Mouse (Mus musculus) right cerebral cortex, postnatal 25 days (tissue): Measurements from ENCODE around the gene Ret.

Source experiments
- DNase-seq: peaks from one replicate; pipeline ENCODE4 v3.0.0; 2022

The Ret gene

DNA sequence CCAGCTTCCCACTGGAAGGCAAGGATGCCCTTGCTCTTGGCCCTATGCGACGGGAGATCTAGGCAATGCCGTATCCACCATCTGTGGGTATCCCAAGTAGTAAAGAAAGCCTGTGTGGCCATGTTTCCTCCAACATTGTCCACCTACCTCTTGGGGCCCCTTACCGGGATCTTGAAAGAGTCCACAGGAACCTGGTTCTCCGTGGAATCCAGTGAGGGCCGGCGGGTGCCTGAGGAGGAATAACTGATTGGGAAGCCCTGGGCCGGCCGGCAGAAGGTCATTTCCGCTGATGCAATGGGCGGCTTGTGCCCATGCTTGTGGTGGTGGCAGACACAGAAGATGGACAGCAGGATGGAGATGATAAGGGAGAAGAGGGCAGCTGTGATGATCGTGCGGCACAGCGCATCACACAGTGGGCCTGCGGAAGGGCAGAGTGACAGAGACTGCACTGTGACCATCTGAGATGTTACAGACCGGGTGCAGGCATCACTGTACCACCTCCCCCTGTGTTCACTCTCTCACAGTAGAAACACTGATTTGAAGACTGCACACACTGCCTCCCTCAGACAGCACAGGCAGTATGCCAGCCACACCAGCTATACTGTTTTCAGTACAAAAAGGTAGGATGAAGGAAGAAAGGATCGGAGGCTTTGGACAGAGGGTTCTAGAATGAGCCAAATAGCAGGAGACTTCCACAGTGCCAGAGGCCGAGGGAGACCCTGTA lies 24.1 kb downstream of the Ret start:
- DNase-seq = peak; percentile 21

DNA sequence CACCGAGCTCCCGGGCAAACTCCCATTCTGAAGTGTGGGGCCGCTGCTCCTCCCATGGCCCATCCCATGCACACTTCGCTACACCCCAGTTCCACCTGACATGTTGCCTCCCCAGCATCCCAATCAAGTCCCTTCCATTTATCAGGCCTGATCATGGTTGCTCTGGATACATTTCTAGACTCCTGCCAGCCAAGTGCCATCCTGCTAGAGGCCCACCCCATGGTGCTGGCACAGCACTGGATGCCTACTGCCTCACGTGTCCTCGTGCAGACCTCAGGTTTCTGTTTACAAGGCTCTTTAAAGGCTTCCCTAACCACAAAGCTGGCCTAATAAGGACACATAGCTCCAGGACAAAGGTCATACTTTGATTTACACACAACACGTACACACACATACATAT lies 26.1 kb downstream of the Ret start:
- no peak for DNase-seq

DNA sequence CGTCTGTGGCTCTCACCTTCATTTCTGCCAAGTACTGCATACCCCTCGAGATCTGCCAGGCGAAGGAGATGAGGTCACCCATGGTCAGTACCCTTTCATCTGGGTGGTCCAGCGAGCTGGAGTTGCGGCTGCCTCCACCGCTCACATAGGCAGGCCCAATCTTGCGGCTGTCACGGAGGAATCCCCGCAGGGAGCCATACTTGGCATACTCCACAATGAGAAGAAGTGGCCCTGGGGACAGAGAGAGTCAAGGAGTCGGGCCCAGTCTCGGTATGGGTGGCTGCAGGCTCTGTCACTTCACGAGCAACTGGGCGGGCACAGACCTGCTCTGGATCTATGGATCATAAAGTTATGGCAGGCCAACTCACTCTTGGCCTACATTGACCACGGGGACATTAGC lies 29.4 kb downstream of the Ret start:
- no peak for DNase-seq

DNA sequence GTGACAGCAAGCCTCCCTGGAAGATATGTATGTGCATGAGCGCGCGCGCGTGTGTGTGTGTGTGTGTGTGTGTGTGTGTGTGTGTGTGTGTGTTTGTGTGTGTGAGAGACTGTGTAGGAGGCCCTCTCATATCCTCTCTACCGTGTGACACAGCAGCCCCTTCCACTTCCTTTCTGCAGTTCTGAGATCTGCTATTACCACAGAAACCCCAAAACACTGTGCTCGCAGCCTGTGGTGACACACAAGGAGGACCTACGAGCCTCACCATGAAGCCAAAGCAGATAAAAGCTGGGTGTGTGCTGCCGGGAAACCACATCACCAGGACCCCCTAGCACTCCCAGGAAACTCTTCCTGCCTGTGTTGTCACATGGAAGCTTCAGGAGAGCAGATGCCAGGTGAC lies 30.5 kb downstream of the Ret start:
- no peak for DNase-seq

DNA sequence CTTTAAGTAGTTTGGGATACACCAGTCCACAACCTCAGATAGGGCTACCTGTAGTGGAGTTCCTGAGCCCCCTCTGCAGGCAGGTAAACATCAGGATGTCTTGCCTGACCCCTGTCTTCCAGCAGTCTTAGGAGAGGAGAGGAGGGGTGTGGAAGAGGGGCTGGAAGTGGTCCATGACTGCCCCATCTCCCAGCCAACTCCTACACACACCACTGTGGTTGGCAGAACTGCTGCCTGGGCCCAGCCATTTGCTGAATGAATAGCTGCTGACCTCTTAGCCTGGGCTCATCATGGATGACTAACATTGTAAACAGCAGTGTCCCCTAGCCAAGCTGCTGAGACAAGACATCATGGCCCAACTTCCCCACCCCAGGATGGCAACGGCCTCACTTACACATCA lies 32.0 kb downstream of the Ret start:
- no peak for DNase-seq

- no peak for DNase-seq
Measured at GRCm38 (mm10) chr6:118164691-118165090, 32.8 kb downstream of the Ret start.

GRCm38 (mm10) chr6:118163086-118163485 lies 34.4 kb downstream of the Ret start:
- no peak for DNase-seq

- DNase-seq = no peak
Measured at GRCm38 (mm10) chr6:118162457-118163082, 34.9 kb downstream of the Ret start.

GRCm38 (mm10) chr6:118153091-118153490 lies 44.4 kb downstream of the Ret start:
- no peak for DNase-seq

DNA sequence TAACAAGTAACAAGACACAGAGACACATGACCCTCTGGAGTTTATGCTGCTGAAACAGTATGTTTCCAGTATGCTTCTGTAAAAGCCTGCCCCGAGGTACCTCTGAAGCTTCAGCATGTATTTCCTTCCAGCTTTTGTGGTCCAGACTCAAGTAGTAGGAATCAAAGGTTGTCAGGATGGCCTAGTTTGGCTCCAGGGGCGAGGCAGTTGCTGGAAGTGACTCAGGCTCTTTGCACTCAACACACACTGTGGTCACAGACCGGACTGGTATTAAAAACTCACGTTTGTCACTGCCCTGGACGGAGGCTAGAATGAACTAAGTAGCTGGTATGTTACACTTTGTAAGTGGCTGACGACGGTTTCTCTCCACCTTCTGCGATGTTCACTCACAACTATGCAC lies 46.5 kb downstream of the Ret start:
- DNase-seq = no peak

- DNase-seq = no peak
Measured at GRCm38 (mm10) chr6:118150538-118150937, 47.0 kb downstream of the Ret start.

GRCm38 (mm10) chr6:118150128-118150527 lies 47.4 kb downstream of the Ret start:
- no peak for DNase-seq

- DNase-seq = no peak
Measured at GRCm38 (mm10) chr6:118140961-118141360, 56.6 kb downstream of the Ret start.

DNA sequence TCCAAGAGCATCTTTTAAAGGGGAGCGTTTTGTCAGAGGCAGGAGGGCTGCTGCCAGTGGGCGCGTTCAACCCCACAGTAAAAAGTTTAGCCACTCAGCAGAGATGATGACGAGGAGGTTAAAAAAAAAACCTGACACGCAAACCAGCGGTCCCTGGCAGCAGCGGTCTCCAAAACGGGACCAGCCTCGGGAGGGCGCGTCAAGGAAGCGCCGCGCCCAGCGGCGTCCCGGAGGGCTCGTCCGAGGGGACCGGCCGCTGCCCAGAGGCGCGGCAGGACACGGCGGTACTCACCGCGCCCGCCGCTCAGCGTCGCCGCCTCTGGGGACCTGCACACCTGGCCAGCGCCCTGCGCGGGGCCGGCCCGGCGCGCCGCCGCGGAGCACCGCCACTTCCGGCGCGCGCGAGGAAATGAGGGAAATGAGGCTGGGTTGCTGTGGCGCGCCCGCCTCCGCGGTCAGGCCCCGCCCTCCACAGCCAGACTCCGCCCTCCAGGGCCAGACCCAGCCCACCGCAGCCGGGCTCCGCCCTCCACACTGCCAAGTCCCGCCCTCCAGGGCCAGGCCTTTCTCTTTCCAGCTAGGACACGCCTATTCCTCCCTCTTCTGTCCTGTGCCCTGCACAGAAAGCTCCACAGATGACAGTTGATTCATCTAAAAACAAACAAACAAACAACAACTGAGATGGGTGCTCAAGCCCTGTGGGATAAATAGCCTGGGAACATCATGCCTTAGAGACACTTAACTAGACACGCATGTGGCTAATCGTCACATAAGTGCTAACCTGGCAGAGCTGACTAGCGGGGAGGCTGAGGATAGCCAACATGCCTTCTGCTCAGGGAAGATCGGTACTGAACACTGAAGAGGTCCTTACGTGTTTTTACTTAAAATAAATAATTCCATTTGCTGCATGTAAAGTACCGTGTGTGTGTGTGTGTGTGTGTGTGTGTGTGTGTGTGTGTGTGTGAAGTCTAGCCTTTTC lies 58.5 kb downstream of the Ret start, which contains the start of gene Csgalnact2:
TSS of gene Csgalnact2 (minus strand) at position 410 of the 979 bp plus-strand sequence.
- peak; percentile 92 for DNase-seq

DNA sequence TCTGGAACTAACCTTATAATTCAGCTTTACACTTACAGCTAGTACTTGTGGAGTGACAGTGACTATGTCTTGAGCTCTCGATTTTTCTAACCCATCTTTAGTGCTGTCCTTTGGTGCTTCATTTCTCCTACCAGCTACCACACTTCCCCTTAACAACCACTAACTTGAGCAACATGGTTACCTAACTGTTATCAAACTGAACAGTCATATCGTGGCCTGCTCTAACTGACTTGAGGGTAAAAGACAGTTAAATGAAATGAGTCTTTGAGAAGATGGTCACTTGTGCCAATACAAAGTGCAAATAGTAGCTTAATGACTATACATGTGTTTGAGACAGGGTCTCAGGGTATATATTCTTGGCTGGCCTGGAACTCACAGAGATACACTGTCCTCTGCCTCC lies 60.4 kb downstream of the Ret start:
- no peak for DNase-seq

GRCm38 (mm10) chr6:118134461-118134860 lies 63.1 kb downstream of the Ret start:
- no peak for DNase-seq

DNA sequence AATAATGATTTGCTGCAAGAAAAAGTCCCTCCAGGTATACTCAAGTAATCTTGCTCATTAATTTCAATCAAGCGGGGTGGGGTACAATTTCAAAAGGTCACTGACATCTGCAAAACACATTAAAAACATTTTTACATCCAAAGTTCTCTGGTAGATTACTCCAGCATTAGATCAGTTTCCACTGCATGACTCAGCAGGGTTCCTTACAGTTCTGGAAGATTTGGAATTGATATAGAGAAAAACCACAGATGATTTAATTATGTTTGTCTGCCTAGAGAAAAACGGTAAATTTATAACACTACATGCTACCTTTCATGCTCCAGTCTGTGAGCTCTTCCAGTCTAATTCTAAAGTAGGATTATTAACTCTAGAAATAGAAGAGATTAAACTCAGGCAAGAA lies 67.5 kb downstream of the Ret start:
- no peak for DNase-seq

DNA sequence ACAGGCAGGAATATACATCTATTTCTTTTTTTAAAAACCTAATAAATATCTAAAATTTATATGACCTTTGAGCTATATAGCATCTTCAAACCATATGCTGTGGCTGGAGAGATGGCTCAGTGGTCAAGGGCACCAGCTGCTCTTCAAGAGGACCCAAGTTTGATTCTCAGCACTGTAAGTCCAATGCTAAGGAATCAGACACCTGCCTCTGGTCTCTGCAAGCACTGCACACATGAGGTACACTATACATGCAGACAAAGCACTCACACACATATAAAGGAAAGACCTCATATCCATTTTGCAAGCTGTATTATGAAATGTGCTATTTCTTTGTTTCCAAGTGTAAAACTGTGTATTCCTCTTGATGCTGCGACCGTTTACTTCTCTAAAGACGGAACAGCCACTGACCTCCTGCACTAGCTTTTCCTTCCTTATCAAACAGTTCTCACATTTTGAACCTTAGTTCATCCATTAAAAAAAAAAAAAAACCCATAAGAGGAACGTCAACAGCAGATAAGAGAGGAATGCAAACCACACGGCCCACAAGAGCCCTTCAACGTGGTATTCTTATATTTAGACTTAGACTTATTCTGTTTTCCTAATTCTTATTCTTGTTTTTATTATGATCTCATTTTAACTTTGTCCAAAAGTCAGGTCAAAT lies 69.6 kb downstream of the Ret start:
- DNase-seq = no peak

GRCm38 (mm10) chr6:118127198-118127597 lies 70.3 kb downstream of the Ret start:
- no peak for DNase-seq

DNA sequence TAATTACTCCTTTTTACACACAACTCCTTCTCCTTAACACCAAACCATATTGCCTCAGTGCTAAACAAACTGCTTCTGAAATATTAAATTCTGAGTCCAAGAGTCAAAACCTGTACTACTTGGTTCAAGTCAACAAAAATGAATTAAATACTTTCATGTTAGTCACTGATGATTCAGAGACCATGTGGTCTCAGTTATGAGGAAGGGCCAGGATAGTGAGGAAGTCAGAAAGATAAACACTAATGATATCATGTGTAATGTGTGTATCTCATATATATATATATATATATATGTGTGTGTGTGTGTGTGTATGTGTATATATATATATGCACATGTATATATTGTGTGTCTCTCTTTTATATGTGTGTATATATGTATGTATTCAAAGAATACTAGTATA lies 70.9 kb downstream of the Ret start:
- no peak for DNase-seq

DNA sequence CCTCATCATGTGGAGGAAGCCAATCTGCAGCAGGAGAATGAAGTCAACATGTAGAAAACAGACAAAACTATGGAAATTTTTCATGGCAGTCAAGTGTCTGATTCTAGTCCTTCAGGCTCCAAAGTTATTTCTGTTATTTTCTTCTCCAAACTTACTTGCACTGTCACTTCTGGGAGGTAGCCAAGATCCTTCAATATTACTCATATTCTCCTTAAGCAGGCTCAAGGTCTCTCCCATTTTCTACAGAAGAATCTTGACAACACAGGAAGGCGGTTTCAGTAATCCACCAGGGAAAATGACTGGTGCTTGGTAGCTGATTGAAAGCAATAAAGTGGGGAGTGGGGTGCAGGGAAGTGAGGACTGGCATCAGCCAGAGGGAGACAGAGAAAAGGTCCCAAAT lies 74.8 kb downstream of the Ret start:
- no peak for DNase-seq

DNA sequence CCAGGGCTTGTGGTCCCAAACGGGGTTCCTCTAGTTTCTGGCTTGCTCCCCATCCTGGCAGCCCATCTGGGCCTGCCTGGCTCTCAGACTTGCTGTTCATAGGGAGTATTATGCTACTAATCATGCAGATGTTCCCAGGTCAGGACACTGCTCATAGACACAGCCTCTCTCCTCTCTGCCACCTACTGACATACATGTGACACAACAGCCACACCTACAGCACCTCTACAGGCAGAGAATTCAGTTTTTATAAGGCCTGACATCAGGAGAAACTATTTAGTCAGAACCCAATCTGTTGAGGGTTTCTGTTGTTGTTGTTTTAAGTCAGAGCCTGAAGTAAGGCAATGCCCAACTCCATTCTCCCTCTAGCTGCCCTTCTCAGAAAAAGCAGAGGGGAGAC lies 85.7 kb downstream of the Ret start:
- no peak for DNase-seq
